Mouse (Mus musculus) kidney, postnatal 4 days (tissue): ENCODE measurements around the gene Tgfb1.

ENCODE experiments used
- DNase-seq, 2 experiments: peaks; one replicate each; pipeline ENCODE4 v3.0.0; 2021; ENCODE audit warnings: mixed read lengths in 2 of 2

The Tgfb1 gene

DNA sequence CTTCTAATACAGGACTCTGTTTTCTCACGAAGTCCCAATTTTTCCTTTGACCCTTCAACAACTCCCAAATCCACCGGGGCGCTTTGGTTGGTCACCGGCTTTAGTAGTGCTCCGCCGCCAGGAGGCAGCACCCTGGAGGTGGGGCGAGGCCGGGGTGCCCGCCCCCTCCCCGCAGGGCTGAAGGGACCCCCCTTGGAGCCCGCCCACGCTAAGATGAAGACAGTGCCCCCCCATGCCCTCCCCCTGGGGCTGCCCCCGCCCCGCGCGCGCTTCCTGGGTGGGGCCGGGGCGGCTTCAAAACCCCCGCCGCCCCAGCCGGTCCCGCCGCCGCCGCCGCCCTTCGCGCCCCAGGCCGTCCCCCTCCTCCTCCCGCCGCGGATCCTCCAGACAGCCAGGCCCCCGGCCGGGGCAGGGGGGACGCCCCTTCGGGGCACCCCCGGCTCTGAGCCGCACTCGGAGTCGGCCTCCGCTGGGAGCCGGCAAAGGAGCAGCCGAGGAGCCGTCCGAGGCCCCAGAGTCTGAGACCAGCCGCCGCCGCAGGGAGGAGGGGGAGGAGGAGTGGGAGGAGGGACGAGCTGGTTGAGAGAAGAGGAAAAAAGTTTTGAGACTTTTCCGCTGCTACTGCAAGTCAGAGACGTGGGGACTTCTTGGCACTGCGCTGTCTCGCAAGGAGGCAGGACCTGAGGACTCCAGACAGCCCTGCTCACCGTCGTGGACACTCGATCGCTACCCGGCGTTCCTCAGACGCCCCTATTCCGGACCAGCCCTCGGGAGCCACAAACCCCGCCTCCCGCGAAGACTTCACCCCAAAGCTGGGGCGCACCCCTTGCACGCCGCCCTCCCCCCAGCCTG lies at the start of gene Tgfb1:
Gene Tgfb1 (plus strand): TSS at position 323 of the 852 bp plus-strand sequence.
- peak; percentile 83 to 88 for DNase-seq

GRCm38 (mm10) chr7:25637099-25637498 lies 49.7 kb upstream of the Tgfb1 start:
- no peak for DNase-seq

- DNase-seq = no peak
Observed at GRCm38 (mm10) chr7:25639754-25640153, 47.0 kb upstream of the Tgfb1 start.

GRCm38 (mm10) chr7:25644136-25644535 lies 42.7 kb upstream of the Tgfb1 start:
- no peak for DNase-seq

DNA sequence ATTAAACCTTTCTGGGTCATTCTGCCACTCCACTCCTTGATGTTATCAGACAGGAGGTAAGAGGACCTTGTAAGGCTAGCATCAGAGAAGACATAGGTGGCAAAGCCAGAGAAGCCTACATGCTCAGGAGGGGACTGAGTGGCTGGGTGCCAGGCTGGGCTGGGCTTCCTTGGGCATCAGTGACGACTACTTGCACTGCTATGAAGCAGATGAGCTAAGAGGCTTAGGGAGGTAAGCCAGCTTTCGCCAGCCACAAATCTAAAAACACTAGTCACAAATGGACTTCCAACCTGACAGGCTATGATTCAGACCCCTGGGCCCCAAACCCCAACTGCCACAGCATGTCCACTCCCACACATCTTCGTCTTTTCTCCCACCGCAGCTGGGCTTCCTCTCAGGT lies 42.2 kb upstream of the Tgfb1 start:
- no peak for DNase-seq

DNA sequence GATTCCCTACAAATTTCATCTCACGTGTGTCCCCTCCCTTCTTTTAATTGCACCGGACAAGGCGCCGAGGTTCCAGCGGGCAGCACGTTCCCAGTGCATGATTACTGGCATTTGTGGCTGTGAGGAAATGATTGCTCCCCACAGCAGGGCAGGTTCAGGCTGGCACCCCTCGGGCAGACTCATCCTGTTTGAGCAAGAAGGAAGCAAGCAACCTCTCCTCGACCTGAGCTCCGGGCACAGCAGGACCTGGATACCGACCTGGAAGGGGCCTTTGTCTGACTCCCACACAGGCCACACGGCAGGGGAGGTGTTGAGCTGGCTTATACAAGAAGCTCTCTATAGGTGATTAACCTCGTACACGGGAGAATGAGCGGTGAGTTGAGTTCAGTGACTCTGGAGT lies 41.7 kb upstream of the Tgfb1 start:
- DNase-seq = peak in 1 of 2 experiments; percentile 46

- no peak for DNase-seq
Observed at GRCm38 (mm10) chr7:25647574-25648123, 39.2 kb upstream of the Tgfb1 start.

- no peak for DNase-seq
Observed at GRCm38 (mm10) chr7:25649839-25650238, 37.0 kb upstream of the Tgfb1 start.

DNA sequence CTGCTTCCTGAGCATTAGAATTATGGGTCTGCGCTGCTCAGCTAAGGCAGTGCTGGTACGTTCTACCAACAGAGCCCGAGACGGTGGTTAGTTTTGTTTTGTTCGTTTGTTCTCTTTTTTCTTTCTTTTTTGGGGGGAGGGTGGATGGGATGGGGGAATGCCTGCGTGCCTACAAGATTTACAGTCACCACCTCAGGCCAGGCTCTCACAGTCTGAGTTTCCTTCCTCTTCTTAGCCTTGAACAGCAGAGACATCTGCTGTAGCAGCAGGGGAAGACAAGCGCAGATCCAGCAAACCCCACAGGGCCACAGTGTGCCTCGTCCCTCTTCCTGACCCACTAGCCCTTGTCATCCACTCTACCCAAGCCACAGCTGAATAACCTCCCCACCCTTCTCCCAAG lies 35.5 kb upstream of the Tgfb1 start:
- no peak for DNase-seq

DNA sequence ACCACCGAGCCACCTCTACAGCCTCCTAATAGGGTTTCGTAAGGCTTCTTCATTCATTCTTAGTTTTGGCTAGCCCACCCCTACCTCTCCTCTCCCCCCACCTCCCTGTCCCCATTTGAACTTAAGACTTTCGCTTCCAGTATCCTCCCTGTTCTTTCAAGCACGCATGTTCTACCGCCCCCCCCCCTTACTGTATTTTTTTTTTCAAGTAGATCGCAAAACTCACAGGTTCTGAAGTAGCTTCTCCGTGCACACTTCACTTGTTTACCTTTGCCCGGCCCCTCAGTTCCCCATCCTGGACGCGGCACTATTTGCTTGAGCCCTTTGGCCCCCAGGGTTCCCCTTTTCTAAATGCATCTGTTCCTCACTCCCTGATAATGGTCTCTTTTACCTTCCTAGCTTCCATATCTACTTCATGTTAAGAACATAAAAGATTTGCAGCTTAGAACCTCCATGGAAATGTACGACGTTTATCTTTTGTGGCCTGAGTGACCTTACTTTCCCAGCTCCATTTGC lies 34.5 kb upstream of the Tgfb1 start:
- no peak for DNase-seq

GRCm38 (mm10) chr7:25655601-25656428 lies 31.0 kb upstream of the Tgfb1 start:
- DNase-seq = peak in 1 of 2 experiments; percentile 30

DNA sequence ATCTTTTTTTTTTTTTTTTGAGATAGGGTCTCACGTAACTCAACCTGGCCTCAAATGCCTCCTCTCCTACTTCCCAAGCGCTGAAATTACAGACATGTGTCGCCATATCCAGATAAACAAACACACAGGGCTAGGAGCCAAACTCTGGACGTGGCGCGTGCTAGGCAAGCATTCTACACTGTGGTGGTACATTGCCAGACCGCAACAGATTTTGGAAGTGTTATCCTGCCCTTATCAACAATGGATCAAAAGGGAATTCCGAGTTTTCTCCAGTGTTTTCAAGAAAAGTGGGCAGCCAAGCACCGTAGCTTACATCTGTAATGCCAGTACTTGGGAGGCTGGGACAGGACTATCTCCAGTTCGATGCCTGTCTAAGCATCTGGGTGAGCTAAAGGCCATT lies 29.0 kb upstream of the Tgfb1 start:
- DNase-seq = no peak

DNA sequence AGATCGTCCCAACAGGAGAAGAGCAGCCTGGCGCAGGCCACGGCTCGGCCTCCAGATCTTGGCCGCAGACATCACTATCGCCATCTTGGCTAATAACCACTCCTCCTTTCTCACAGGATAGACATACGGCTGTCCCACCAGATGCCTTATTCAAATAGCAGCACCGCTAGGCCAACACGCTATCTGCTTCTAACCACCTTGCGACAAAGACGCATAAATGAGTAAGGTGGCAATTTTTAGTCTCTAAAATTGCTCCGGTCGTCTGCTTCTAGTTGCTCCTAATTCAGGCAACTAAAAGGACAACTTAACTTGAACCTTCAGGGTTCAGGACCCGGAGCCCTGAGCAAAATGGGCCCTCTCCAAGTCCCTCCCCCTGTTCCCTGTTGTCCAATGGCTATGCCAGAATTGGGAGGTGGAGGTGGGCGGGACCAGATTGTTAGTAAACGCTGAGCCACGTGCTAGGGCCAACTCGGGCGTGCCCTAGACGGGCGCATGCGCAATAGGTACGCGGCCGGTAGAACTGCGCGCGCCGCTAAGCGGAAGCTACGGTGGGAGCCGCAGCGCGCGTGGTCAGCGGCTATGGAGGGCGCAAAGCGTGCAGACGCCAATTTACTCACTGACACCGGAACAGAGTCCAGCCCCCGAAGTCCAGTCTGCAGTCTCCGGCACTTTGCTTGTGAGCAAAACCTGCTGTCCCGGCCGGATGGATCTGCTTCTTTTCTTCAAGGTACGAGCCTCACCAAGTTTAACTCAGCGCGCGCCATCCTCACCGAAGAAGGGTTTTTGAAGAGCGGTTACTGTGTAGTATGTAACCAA lies 27.9 kb upstream of the Tgfb1 start, which contains the start of the genes Bckdha and Exosc5:
Gene Bckdha (minus strand): TSS at position 325 of the 816 bp plus-strand sequence.
Gene Exosc5 (plus strand): TSS at position 508 of the 816 bp plus-strand sequence.
- DNase-seq = peak; percentile 99 to 100

DNA sequence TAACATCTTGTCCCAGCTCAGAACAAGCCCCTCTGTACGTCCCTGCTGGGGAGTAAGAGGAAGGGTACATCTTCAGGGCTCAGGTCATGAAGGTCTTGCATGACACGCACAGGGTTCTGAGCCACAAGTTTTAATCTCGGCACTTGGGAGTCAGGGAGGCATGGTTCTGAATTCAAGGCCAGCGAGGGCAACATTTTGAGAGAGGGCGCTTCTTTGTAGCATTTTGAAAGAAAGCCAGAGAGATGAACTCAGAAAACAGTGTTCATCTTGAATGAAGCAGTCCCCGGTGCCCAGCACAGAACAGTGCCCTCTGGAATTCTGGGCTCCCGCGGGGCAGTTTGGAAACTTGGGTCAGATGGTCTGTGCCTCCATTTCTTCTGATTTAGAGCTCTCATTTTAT lies 20.4 kb upstream of the Tgfb1 start:
- no peak for DNase-seq

GRCm38 (mm10) chr7:25669158-25669557 lies 17.6 kb upstream of the Tgfb1 start:
- no peak for DNase-seq

DNA sequence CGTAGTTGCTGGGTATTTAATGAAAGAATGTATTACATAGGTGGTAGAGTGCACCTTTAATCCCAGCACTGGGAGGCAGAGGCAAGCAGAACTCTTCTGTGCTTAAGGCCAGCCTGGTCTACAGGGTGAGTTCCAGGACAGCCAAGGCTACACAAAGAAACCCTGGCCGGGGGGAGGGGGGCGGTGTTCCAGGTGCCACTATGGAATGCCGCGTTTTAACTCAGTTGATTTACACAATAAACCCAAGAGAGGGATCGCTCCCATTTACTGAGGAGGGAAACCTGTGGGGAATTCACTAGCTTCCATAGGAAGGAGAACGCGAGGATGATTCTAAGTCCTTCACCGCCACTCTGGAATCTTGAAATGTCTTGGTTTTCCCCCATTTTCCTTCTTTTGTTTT lies 17.2 kb upstream of the Tgfb1 start:
- no peak for DNase-seq

- DNase-seq = no peak
Observed at GRCm38 (mm10) chr7:25670096-25670495, 16.7 kb upstream of the Tgfb1 start.

GRCm38 (mm10) chr7:25671686-25672085 lies 15.1 kb upstream of the Tgfb1 start:
- no peak for DNase-seq

GRCm38 (mm10) chr7:25672442-25672841 lies 14.4 kb upstream of the Tgfb1 start:
- DNase-seq = no peak

DNA sequence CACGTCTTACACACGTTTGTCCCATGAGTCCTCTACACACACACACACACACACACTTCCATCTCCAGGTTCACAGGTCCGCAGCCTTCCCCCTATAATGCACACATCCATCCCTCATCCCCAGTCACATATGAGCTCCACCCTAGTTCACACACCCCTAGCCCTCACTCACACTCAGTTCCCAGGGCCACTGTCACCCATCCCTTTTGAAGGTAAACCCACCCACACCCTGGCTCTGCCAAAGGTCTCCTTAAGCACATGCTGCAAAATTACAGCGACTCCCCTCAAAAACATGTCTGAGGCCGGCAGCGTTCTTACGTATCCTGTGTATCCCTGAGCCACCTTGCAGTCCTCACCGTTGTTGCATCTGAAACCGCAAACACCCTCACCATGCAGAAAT lies 12.5 kb upstream of the Tgfb1 start:
- no peak for DNase-seq

GRCm38 (mm10) chr7:25674719-25675300 lies 12.0 kb upstream of the Tgfb1 start, which contains the start of gene Tmem91:
Tmem91 (minus strand) TSS chr7:25675166.
- no peak for DNase-seq

GRCm38 (mm10) chr7:25675405-25675804 lies 11.4 kb upstream of the Tgfb1 start:
- no peak for DNase-seq
